Mouse (Mus musculus) hindbrain, embryonic 12.5 days (tissue): ENCODE measurements around the gene Tnfrsf21. TPM values are rescaled to one million over a fixed set of nuclear protein-coding genes. Genes with fewer than 3 reads are reported as not detected.

Experiments used
- ATAC-seq: fragments of 200-750 bp; cut with Nextera tagmentation; 2 replicates; pipeline ENCODE4 v1.8.0; 2017; ENCODE audit warnings: moderate TSS enrichment; ENCODE audit not compliant: low FRiP score
- H3K27ac ChIP-seq: fragments of 300-500 bp; sonication (generic); 2 replicates; pipeline ENCODE4 v1.5.1; 2016; ENCODE audit warnings: mild to moderate bottlenecking
- H3K27me3 ChIP-seq: fragments of 300-500 bp; sonication (generic); 2 replicates; pipeline ENCODE4 v1.6.1; 2016; ENCODE audit warnings: mild to moderate bottlenecking
- H3K36me3 ChIP-seq: fragments of 300-500 bp; sonication (generic); 2 replicates; pipeline ENCODE4 v1.6.1; 2016; ENCODE audit warnings: mild to moderate bottlenecking
- H3K4me1 ChIP-seq: fragments of 300-500 bp; sonication (generic); 2 replicates; pipeline ENCODE4 v1.6.1; 2016
- H3K4me2 ChIP-seq: fragments of 300-500 bp; sonication (generic); replicated peaks from 2 replicates; pipeline ENCODE4 v1.6.1; 2016; ENCODE audit warnings: mild to moderate bottlenecking
- H3K4me3 ChIP-seq: fragments of 300-500 bp; sonication (generic); 2 replicates; pipeline ENCODE4 v1.5.1; 2016; ENCODE audit warnings: mild to moderate bottlenecking
- H3K9ac ChIP-seq: fragments of 300-500 bp; sonication (generic); 2 replicates; pipeline ENCODE4 v1.6.1; 2016; ENCODE audit warnings: mild to moderate bottlenecking, moderate library complexity
- H3K9me3 ChIP-seq: fragments of 300-500 bp; sonication (generic); replicated peaks from 2 replicates; pipeline ENCODE4 v1.6.1; 2016; ENCODE audit warnings: mild to moderate bottlenecking
- WGBS: fragments of 180-500 bp; shearing (Covaris S2); methylation state at CpG from one replicate; pipeline ENCODE4 v1.1.7; 2016; 5-methylcytosine and 5-hydroxymethylcytosine counted together
- polyA plus RNA-seq: library from polyadenylated mRNA; unstranded; fragments of >200 nt; fragmentation: Nextera tagmentation; extraction: Ambion mirVana; gene quantifications from 2 replicates; pipeline ENCODE4 v1.2.1, GENCODE M21; 2016

Tnfrsf21 gene
- 44.9 and 50.3 TPM in 2 replicates for polyA plus RNA-seq

GRCm38 (mm10) chr17:43016371-43017331, at the start of gene Tnfrsf21:
TSS of gene Tnfrsf21 (plus strand) at chr17:43016555.
- Histone ChIP-seq H3K9me3 (no peaks in the 10 kb centered on the region), H3K36me3 (peaks cover 4% of the 10 kb centered on the region; the same call in 1 of the 2 replicates), H3K4me1 (peaks cover 11% of the 10 kb centered on the region), H3K9ac (peak within 1 kb of the TSS; percentile 95), H3K27me3 (no peaks in the 10 kb centered on the region), H3K27ac (peak within 1 kb of the TSS; percentile 95), H3K4me2 (peak within 1 kb of the TSS; percentile 77), H3K4me3 (peak within 1 kb of the TSS; percentile 82)
- peak; percentile 95 for ATAC-seq
- under 1% methylated on average over 77 of the region's 80 CpGs for WGBS

GRCm38 (mm10) chr17:42968174-42968573, 48.2 kb upstream of the Tnfrsf21 start:
- WGBS = 87% methylated on average over 2 of the region's 2 CpGs
- no peak overlapping the region for H3K27ac ChIP-seq
- no peaks in the 10 kb centered on the region for H3K9me3 ChIP-seq
- no peak overlapping the region for H3K4me2 ChIP-seq
- H3K9ac ChIP-seq = no peak overlapping the region
- no peak overlapping the region for H3K4me3 ChIP-seq
- no peaks in the 10 kb centered on the region for H3K4me1 ChIP-seq
- H3K36me3 ChIP-seq = no peaks in the 10 kb centered on the region
- ATAC-seq = no peak
- H3K27me3 ChIP-seq = no peaks in the 10 kb centered on the region

- no peak overlapping the region for H3K27ac ChIP-seq
- no peak for ATAC-seq
- H3K4me2 ChIP-seq = no peak overlapping the region
- H3K9ac ChIP-seq = no peak overlapping the region
- H3K27me3 ChIP-seq = no peaks in the 10 kb centered on the region
- H3K9me3 ChIP-seq = no peaks in the 10 kb centered on the region
- 80% methylated on average over 18 of the region's 18 CpGs for WGBS
- H3K4me3 ChIP-seq = no peak overlapping the region
- peaks cover 3% of the 10 kb centered on the region; the same call in 1 of the 2 replicates for H3K4me1 ChIP-seq
- no peaks in the 10 kb centered on the region for H3K36me3 ChIP-seq
Measured at GRCm38 (mm10) chr17:42975312-42975996, 40.9 kb upstream of the Tnfrsf21 start.

- Histone ChIP-seq H3K4me1 (peaks cover 3% of the 10 kb centered on the region; the same call in 1 of the 2 replicates), H3K27me3 (no peaks in the 10 kb centered on the region), H3K4me3 (no peak overlapping the region), H3K27ac (no peak overlapping the region), H3K9me3 (no peaks in the 10 kb centered on the region), H3K9ac (no peak overlapping the region), H3K4me2 (no peak overlapping the region), H3K36me3 (no peaks in the 10 kb centered on the region)
- ATAC-seq = no peak
- 74% methylated on average over 7 of the region's 7 CpGs for WGBS
Measured at GRCm38 (mm10) chr17:42977766-42978165, 38.6 kb upstream of the Tnfrsf21 start.

- H3K27me3 ChIP-seq = no peaks in the 10 kb centered on the region
- no peaks in the 10 kb centered on the region for H3K9me3 ChIP-seq
- H3K4me1 ChIP-seq = peaks cover 3% of the 10 kb centered on the region; the same call in 1 of the 2 replicates
- H3K27ac ChIP-seq = no peak overlapping the region
- no peak overlapping the region for H3K9ac ChIP-seq
- H3K4me3 ChIP-seq = no peak overlapping the region
- no peaks in the 10 kb centered on the region for H3K36me3 ChIP-seq
- no peak overlapping the region for H3K4me2 ChIP-seq
- 68% methylated on average over 4 of the region's 4 CpGs for WGBS
- ATAC-seq = no peak
Measured at GRCm38 (mm10) chr17:42978345-42978744, 38.0 kb upstream of the Tnfrsf21 start.

- no peak overlapping the region for H3K4me2 ChIP-seq
- ATAC-seq = no peak
- peaks cover 3% of the 10 kb centered on the region; the same call in 1 of the 2 replicates for H3K4me1 ChIP-seq
- no peak overlapping the region for H3K4me3 ChIP-seq
- no peak overlapping the region for H3K9ac ChIP-seq
- no peaks in the 10 kb centered on the region for H3K9me3 ChIP-seq
- no peaks in the 10 kb centered on the region for H3K36me3 ChIP-seq
- H3K27me3 ChIP-seq = no peaks in the 10 kb centered on the region
- H3K27ac ChIP-seq = no peak overlapping the region
- 86% methylated on average over 3 of the region's 3 CpGs for WGBS
Measured at GRCm38 (mm10) chr17:42981806-42982205, 34.5 kb upstream of the Tnfrsf21 start.

- Histone ChIP-seq H3K27me3 (no peaks in the 10 kb centered on the region), H3K4me3 (no peak overlapping the region), H3K4me2 (no peak overlapping the region), H3K27ac (no peak overlapping the region), H3K9ac (no peak overlapping the region), H3K36me3 (no peaks in the 10 kb centered on the region), H3K9me3 (no peaks in the 10 kb centered on the region), H3K4me1 (peaks cover 3% of the 10 kb centered on the region; the same call in 1 of the 2 replicates)
- WGBS = 42% methylated on average over 4 of the region's 4 CpGs
- no peak for ATAC-seq
Measured at GRCm38 (mm10) chr17:42982568-42982967, 33.8 kb upstream of the Tnfrsf21 start.

- WGBS = 55% methylated on average over 9 of the region's 9 CpGs
- H3K27me3 ChIP-seq = no peaks in the 10 kb centered on the region
- H3K27ac ChIP-seq = no peak overlapping the region
- H3K9ac ChIP-seq = no peak overlapping the region
- no peak for ATAC-seq
- H3K9me3 ChIP-seq = no peaks in the 10 kb centered on the region
- no peaks in the 10 kb centered on the region for H3K36me3 ChIP-seq
- no peak overlapping the region for H3K4me3 ChIP-seq
- no peaks in the 10 kb centered on the region for H3K4me1 ChIP-seq
- H3K4me2 ChIP-seq = no peak overlapping the region
Measured at GRCm38 (mm10) chr17:42985837-42986589, 30.3 kb upstream of the Tnfrsf21 start.

GRCm38 (mm10) chr17:42987692-42988091, 28.7 kb upstream of the Tnfrsf21 start:
- Histone ChIP-seq H3K36me3 (no peaks in the 10 kb centered on the region), H3K4me2 (no peak overlapping the region), H3K4me1 (no peaks in the 10 kb centered on the region), H3K9me3 (no peaks in the 10 kb centered on the region), H3K9ac (no peak overlapping the region), H3K27me3 (no peaks in the 10 kb centered on the region), H3K4me3 (no peak overlapping the region), H3K27ac (no peak overlapping the region)
- WGBS = 33% methylated on average over 4 of the region's 4 CpGs
- ATAC-seq = no peak

- WGBS = 87% methylated on average over 4 of the region's 4 CpGs
- Histone ChIP-seq H3K36me3 (no peaks in the 10 kb centered on the region), H3K4me3 (no peak overlapping the region), H3K4me2 (no peak overlapping the region), H3K27me3 (no peaks in the 10 kb centered on the region), H3K9ac (no peak overlapping the region), H3K4me1 (no peaks in the 10 kb centered on the region), H3K9me3 (no peaks in the 10 kb centered on the region), H3K27ac (no peak overlapping the region)
- no peak for ATAC-seq
Measured at GRCm38 (mm10) chr17:42989981-42990380, 26.4 kb upstream of the Tnfrsf21 start.

GRCm38 (mm10) chr17:42991112-42991511, 25.2 kb upstream of the Tnfrsf21 start:
- H3K9me3 ChIP-seq = no peaks in the 10 kb centered on the region
- H3K4me3 ChIP-seq = no peak overlapping the region
- no peak overlapping the region for H3K9ac ChIP-seq
- no peaks in the 10 kb centered on the region for H3K27me3 ChIP-seq
- ATAC-seq = no peak
- H3K36me3 ChIP-seq = no peaks in the 10 kb centered on the region
- WGBS = 59% methylated on average over 11 of the region's 11 CpGs
- H3K4me1 ChIP-seq = no peaks in the 10 kb centered on the region
- no peak overlapping the region for H3K4me2 ChIP-seq
- no peak overlapping the region for H3K27ac ChIP-seq
